Mouse (Mus musculus) megakaryocyte, embryonic 14.5 days (primary cell): ENCODE measurements around the gene Akap6.

ENCODE experiments used
- FLI1 ChIP-seq: IDR thresholded peaks from 2 replicates; pipeline ENCODE4 v1.6.1; 2012; ENCODE audit warnings: low read length, inconsistent platforms, mixed read lengths
- GATA1 ChIP-seq: IDR thresholded peaks from 3 replicates; pipeline ENCODE4 v1.6.1; 2012; ENCODE audit warnings: mixed read lengths, low read length, inconsistent platforms, borderline replicate concordance

- TF ChIP-seq GATA1 (no peak), FLI1 (no peak)
Measured at GRCm38 (mm10) chr12:52834074-52834473, 134.9 kb downstream of the Akap6 start.
